Mouse (Mus musculus): ENCODE data around the gene Olfr76. TPM values are rescaled to one million over a fixed set of nuclear protein-coding genes. Genes with fewer than 3 reads are reported as not detected.
"Not testable (repeated sequence)": the region's sequence is repeated elsewhere in the genome, so short reads cannot be mapped to it uniquely, and the experiment has no call there.

Gene Olfr76
- total and polyA plus RNA-seq, 3 experiments: 0.33 TPM; not detected in 2

- H3K9me3 ChIP-seq (replicated peaks): no peaks in the 10 kb centered on the region
- no peaks in the 10 kb centered on the region for H3K36me3 ChIP-seq (replicated peaks)
- H3K4me1 ChIP-seq (ENCODE audit: insufficient read depth, low read depth, low read length): no peaks in the 10 kb centered on the region
- no peak overlapping the region for H3K4me3 ChIP-seq (ENCODE audit: low read depth, low read length)
- ATAC-seq (ENCODE audit: extremely low read depth, insufficient number of reproducible peaks, low FRiP score, poor library complexity, severe bottlenecking) (no peak), DNase-seq (ENCODE audit: low spot score) (no peak)
- no peak for TF ChIP-seq CTCF (IDR thresholded peaks at IDR 0.05; ENCODE audit: low read depth, low read length)
- TF ChIP-seq GATA1 (IDR thresholded peaks at IDR 0.05; ENCODE audit: borderline replicate concordance, low read length): no peak
- TF ChIP-seq POLR2AphosphoS5 (IDR thresholded peaks at IDR 0.05; ENCODE audit: insufficient replicate concordance, low read depth, low read length): no peak
- TF ChIP-seq GATA2 (IDR thresholded peaks at IDR 0.05; ENCODE audit: borderline replicate concordance, low read depth, low read length): no peak
- no peak for TF ChIP-seq TAL1 (conservative IDR thresholded peaks at IDR 0.05; ENCODE audit: low read depth, low read length)
- no peaks in the 10 kb centered on the region for H3K27me3 ChIP-seq (ENCODE audit: insufficient read depth, low read length)
These were observed 9.2 kb downstream of the Olfr76 start for GRCm38 (mm10) chr19:12113807-12114206.

- Histone ChIP-seq H3K4me1 (ENCODE audit: insufficient read depth, low read depth, low read length) (no peaks in the 10 kb centered on the region), H3K27me3 (ENCODE audit: insufficient read depth, low read length) (no peaks in the 10 kb centered on the region), H3K4me3 (ENCODE audit: low read depth, low read length) (no peak overlapping the region), H3K36me3 (replicated peaks) (no peaks in the 10 kb centered on the region), H3K9me3 (replicated peaks) (no peaks in the 10 kb centered on the region)
- TF ChIP-seq GATA2 (IDR thresholded peaks at IDR 0.05; ENCODE audit: borderline replicate concordance, low read depth, low read length): no peak
- TF ChIP-seq POLR2AphosphoS5 (IDR thresholded peaks at IDR 0.05; ENCODE audit: insufficient replicate concordance, low read depth, low read length): no peak
- TF ChIP-seq TAL1 (conservative IDR thresholded peaks at IDR 0.05; ENCODE audit: low read depth, low read length): no peak
- TF ChIP-seq CTCF (IDR thresholded peaks at IDR 0.05; ENCODE audit: low read depth, low read length): no peak
- TF ChIP-seq GATA1 (IDR thresholded peaks at IDR 0.05; ENCODE audit: borderline replicate concordance, low read length): no peak
- DNase-seq (ENCODE audit: low spot score): no peak
- no peak for ATAC-seq (ENCODE audit: extremely low read depth, insufficient number of reproducible peaks, low FRiP score, poor library complexity, severe bottlenecking)
These were observed 18.5 kb downstream of the Olfr76 start for GRCm38 (mm10) chr19:12104541-12104940.

DNA sequence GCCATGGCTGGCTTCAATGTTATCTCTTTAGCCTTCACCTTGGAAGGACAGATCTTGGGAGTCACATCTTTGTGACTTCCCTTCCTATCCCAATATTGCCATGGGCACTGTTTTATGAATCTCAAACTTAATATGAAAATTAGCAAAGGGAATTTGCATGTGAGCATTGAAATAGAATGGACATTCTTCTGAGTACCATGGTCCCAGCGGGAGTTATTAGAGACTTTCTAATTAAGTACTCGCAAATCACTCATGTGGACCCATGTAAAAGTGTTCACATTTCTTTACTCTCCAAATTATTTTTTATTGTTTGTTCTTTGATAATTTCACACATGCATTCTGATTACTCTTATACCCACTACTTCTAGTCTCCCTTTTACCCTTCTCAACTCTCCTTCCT, 19.8 kb downstream of the Olfr76 start, which contains the start of gene Olfr1427:
Gene Olfr1427 (minus strand): TSS at position 101 of the 400 bp plus-strand sequence.
- Histone ChIP-seq H3K27me3 (ENCODE audit: insufficient read depth, low read length) (no peaks in the 10 kb centered on the region), H3K4me3 (ENCODE audit: low read depth, low read length) (no peak within 1 kb of the TSS), H3K9me3 (replicated peaks) (no peaks in the 10 kb centered on the region), H3K4me1 (ENCODE audit: insufficient read depth, low read depth, low read length) (no peaks in the 10 kb centered on the region), H3K36me3 (replicated peaks) (no peaks in the 10 kb centered on the region)
- no peak for TF ChIP-seq GATA2 (IDR thresholded peaks at IDR 0.05; ENCODE audit: borderline replicate concordance, low read depth, low read length)
- TF ChIP-seq GATA1 (IDR thresholded peaks at IDR 0.05; ENCODE audit: borderline replicate concordance, low read length): no peak
- no peak for TF ChIP-seq POLR2AphosphoS5 (IDR thresholded peaks at IDR 0.05; ENCODE audit: insufficient replicate concordance, low read depth, low read length)
- no peak for TF ChIP-seq TAL1 (conservative IDR thresholded peaks at IDR 0.05; ENCODE audit: low read depth, low read length)
- TF ChIP-seq CTCF (IDR thresholded peaks at IDR 0.05; ENCODE audit: low read depth, low read length): no peak
- DNase-seq (ENCODE audit: low spot score): no peak
- ATAC-seq (ENCODE audit: extremely low read depth, insufficient number of reproducible peaks, low FRiP score, poor library complexity, severe bottlenecking): no peak

DNA sequence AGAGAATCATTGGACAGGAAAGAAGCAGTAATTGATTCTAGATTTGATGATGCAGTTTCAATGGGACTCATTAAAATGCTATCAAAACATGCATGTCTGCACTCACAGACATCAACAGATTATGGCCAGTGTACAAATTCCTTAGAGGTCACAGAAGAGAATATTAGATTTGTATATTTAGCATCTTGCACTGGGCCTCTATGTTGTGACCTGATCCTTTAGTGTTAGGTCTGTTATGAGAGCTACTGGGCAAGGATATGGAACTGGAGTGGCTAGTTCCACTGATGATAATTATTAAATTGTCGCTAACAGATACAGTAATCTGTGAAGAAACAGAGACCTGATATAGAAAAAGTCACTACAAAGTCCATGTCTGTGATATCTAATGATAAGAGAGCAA, 31.1 kb downstream of the Olfr76 start, which contains the start of gene Olfr1426:
Gene Olfr1426 (minus strand): TSS at position 101 of the 400 bp plus-strand sequence.
- Histone ChIP-seq H3K4me1 (ENCODE audit: insufficient read depth, low read depth, low read length) (no peaks in the 10 kb centered on the region), H3K9me3 (replicated peaks) (no peaks in the 10 kb centered on the region), H3K27me3 (ENCODE audit: insufficient read depth, low read length) (no peaks in the 10 kb centered on the region), H3K4me3 (ENCODE audit: low read depth, low read length) (no peak within 1 kb of the TSS), H3K36me3 (replicated peaks) (no peaks in the 10 kb centered on the region)
- no peak for DNase-seq (ENCODE audit: low spot score)
- TF ChIP-seq GATA2 (IDR thresholded peaks at IDR 0.05; ENCODE audit: borderline replicate concordance, low read depth, low read length) (no peak), GATA1 (IDR thresholded peaks at IDR 0.05; ENCODE audit: borderline replicate concordance, low read length) (no peak), TAL1 (conservative IDR thresholded peaks at IDR 0.05; ENCODE audit: low read depth, low read length) (no peak), CTCF (IDR thresholded peaks at IDR 0.05; ENCODE audit: low read depth, low read length) (no peak), POLR2AphosphoS5 (IDR thresholded peaks at IDR 0.05; ENCODE audit: insufficient replicate concordance, low read depth, low read length) (no peak)
- no peak for ATAC-seq (ENCODE audit: extremely low read depth, insufficient number of reproducible peaks, low FRiP score, poor library complexity, severe bottlenecking)

GRCm38 (mm10) chr19:12077631-12078030, 45.4 kb downstream of the Olfr76 start, which contains the start of gene Olfr1425:
Olfr1425 (minus strand) TSS chr19:12077731.
- not testable (repeated sequence) for H3K27me3 ChIP-seq (ENCODE audit: insufficient read depth, low read length); H3K9me3 ChIP-seq (replicated peaks); H3K4me3 ChIP-seq (ENCODE audit: low read depth, low read length); H3K36me3 ChIP-seq (replicated peaks); DNase-seq (ENCODE audit: low spot score); ATAC-seq (ENCODE audit: extremely low read depth, insufficient number of reproducible peaks, low FRiP score, poor library complexity, severe bottlenecking); H3K4me1 ChIP-seq (ENCODE audit: insufficient read depth, low read depth, low read length)

DNA sequence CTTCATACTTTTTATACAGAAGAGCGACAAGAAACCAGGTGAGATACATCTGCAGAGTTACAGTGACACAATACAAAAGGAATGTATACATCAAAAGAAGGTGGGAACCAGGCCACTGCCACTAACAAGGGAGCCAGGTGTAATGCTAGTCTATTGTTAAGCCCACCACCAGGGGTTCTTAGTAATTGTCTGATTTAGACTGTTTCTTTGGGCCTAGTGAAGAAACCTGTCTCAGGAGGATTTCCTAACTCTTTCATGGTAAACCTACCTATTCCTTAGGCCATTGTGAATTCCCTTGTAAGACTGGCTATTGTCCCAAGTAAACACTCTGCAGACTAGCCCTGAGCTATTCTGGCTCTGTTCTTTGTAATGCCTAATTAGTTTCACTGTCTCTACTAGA, 53.5 kb downstream of the Olfr76 start:
- not testable (repeated sequence) for DNase-seq (ENCODE audit: low spot score); H3K4me1 ChIP-seq (ENCODE audit: insufficient read depth, low read depth, low read length); ATAC-seq (ENCODE audit: extremely low read depth, insufficient number of reproducible peaks, low FRiP score, poor library complexity, severe bottlenecking); H3K4me3 ChIP-seq (ENCODE audit: low read depth, low read length); H3K36me3 ChIP-seq (replicated peaks); H3K27me3 ChIP-seq (ENCODE audit: insufficient read depth, low read length); H3K9me3 ChIP-seq (replicated peaks)

Other genes starting within 250 kb of the Olfr76 start
- not detected in 2 replicates for gene Olfr1419, start 248.1 kb downstream of the Olfr76 start, total RNA-seq (2014; fragmentation: Nextera tagmentation)
- gene Olfr1419, start 248.1 kb downstream of the Olfr76 start, total RNA-seq (2017): 0.22 TPM in 1 of 2 replicates, not detected in the other
- not detected in 2 replicates for gene Olfr1419, start 248.1 kb downstream of the Olfr76 start, polyA plus RNA-seq (2012)
- not detected in 2 replicates for gene Olfr1420, start 236.6 kb downstream of the Olfr76 start, total RNA-seq (2014; fragmentation: Nextera tagmentation)
- gene Olfr1420, start 236.6 kb downstream of the Olfr76 start, total RNA-seq (2017): 0.17 and 0.38 TPM in 2 replicates
- not detected in 2 replicates for gene Olfr1420, start 236.6 kb downstream of the Olfr76 start, polyA plus RNA-seq (2012)
- 59.4 and 65.8 TPM in 2 replicates for gene Patl1, start 210.8 kb downstream of the Olfr76 start, total RNA-seq (2014; fragmentation: Nextera tagmentation)
- 19.0 and 20.4 TPM in 2 replicates for gene Patl1, start 210.8 kb downstream of the Olfr76 start, total RNA-seq (2017)
- gene Patl1, start 210.8 kb downstream of the Olfr76 start, polyA plus RNA-seq (2012): 15.8 and 17.7 TPM in 2 replicates
- 44.8 and 50.4 TPM in 2 replicates for gene Osbp, start 157.3 kb downstream of the Olfr76 start, total RNA-seq (2014; fragmentation: Nextera tagmentation)
- gene Osbp, start 157.3 kb downstream of the Olfr76 start, total RNA-seq (2017): 28.9 and 32.1 TPM in 2 replicates
- 10.2 and 12.2 TPM in 2 replicates for gene Osbp, start 157.3 kb downstream of the Olfr76 start, polyA plus RNA-seq (2012)
- not detected in 2 replicates for gene Olfr1423, start 81.9 kb downstream of the Olfr76 start, total RNA-seq (2014; fragmentation: Nextera tagmentation)
- gene Olfr1423, start 81.9 kb downstream of the Olfr76 start, total RNA-seq (2017): 0.05 and 0.12 TPM in 2 replicates
- gene Olfr1423, start 81.9 kb downstream of the Olfr76 start, polyA plus RNA-seq (2012): not detected in 2 replicates
- not detected in 2 replicates for gene Olfr1424, start 60.5 kb downstream of the Olfr76 start, total RNA-seq (2014; fragmentation: Nextera tagmentation)
- gene Olfr1424, start 60.5 kb downstream of the Olfr76 start, total RNA-seq (2017): not detected in 2 replicates
- not detected in 2 replicates for gene Olfr1424, start 60.5 kb downstream of the Olfr76 start, polyA plus RNA-seq (2012)
- not detected in 2 replicates for gene Olfr1425, start 45.5 kb downstream of the Olfr76 start, total RNA-seq (2014; fragmentation: Nextera tagmentation)
- 0.17 and 0.44 TPM in 2 replicates for gene Olfr1425, start 45.5 kb downstream of the Olfr76 start, total RNA-seq (2017)
- not detected in 2 replicates for gene Olfr1425, start 45.5 kb downstream of the Olfr76 start, polyA plus RNA-seq (2012)
- gene Olfr1426, start 31.2 kb downstream of the Olfr76 start, total RNA-seq (2014; fragmentation: Nextera tagmentation): not detected in 2 replicates
- gene Olfr1426, start 31.2 kb downstream of the Olfr76 start, total RNA-seq (2017): 0.11 and 0.12 TPM in 2 replicates
- not detected in 2 replicates for gene Olfr1426, start 31.2 kb downstream of the Olfr76 start, polyA plus RNA-seq (2012)
- gene Olfr1427, start 19.9 kb downstream of the Olfr76 start, total RNA-seq (2014; fragmentation: Nextera tagmentation): not detected in 2 replicates
- gene Olfr1427, start 19.9 kb downstream of the Olfr76 start, total RNA-seq (2017): 0.05 TPM in 1 of 2 replicates, not detected in the other
- gene Olfr1427, start 19.9 kb downstream of the Olfr76 start, polyA plus RNA-seq (2012): not detected in 2 replicates
- not detected in 2 replicates for gene Olfr1428, start 7.3 kb downstream of the Olfr76 start, total RNA-seq (2014; fragmentation: Nextera tagmentation)
- 0.12 and 0.22 TPM in 2 replicates for gene Olfr1428, start 7.3 kb downstream of the Olfr76 start, total RNA-seq (2017)
- not detected in 2 replicates for gene Olfr1428, start 7.3 kb downstream of the Olfr76 start, polyA plus RNA-seq (2012)
- gene Olfr1555-ps1, start 46.9 kb upstream of the Olfr76 start, total RNA-seq (2014; fragmentation: Nextera tagmentation): not detected in 2 replicates
- 0.11 TPM in 1 of 2 replicates, not detected in the other for gene Olfr1555-ps1, start 46.9 kb upstream of the Olfr76 start, total RNA-seq (2017)
- gene Olfr1555-ps1, start 46.9 kb upstream of the Olfr76 start, polyA plus RNA-seq (2012): not detected in 2 replicates
- not detected in 2 replicates for gene Olfr1431, start 77.4 kb upstream of the Olfr76 start, total RNA-seq (2014; fragmentation: Nextera tagmentation)
- 0.12 and 0.16 TPM in 2 replicates for gene Olfr1431, start 77.4 kb upstream of the Olfr76 start, total RNA-seq (2017)
- not detected in 2 replicates for gene Olfr1431, start 77.4 kb upstream of the Olfr76 start, polyA plus RNA-seq (2012)
- gene Olfr1432, start 109.4 kb upstream of the Olfr76 start, total RNA-seq (2014; fragmentation: Nextera tagmentation): not detected in 2 replicates
- 0.12 and 0.38 TPM in 2 replicates for gene Olfr1432, start 109.4 kb upstream of the Olfr76 start, total RNA-seq (2017)
- gene Olfr1432, start 109.4 kb upstream of the Olfr76 start, polyA plus RNA-seq (2012): not detected in 2 replicates
- gene Olfr262, start 118.5 kb upstream of the Olfr76 start, total RNA-seq (2014; fragmentation: Nextera tagmentation): not detected in 2 replicates
- gene Olfr262, start 118.5 kb upstream of the Olfr76 start, total RNA-seq (2017): 0.11 TPM in 1 of 2 replicates, not detected in the other
- gene Olfr262, start 118.5 kb upstream of the Olfr76 start, polyA plus RNA-seq (2012): not detected in 2 replicates
- gene Olfr235, start 137.8 kb upstream of the Olfr76 start, total RNA-seq (2014; fragmentation: Nextera tagmentation): not detected in 2 replicates
- 0.06 and 0.22 TPM in 2 replicates for gene Olfr235, start 137.8 kb upstream of the Olfr76 start, total RNA-seq (2017)
- not detected in 2 replicates for gene Olfr235, start 137.8 kb upstream of the Olfr76 start, polyA plus RNA-seq (2012)
- not detected in 2 replicates for gene Olfr1434, start 156.7 kb upstream of the Olfr76 start, total RNA-seq (2014; fragmentation: Nextera tagmentation)
- 0.05 and 0.06 TPM in 2 replicates for gene Olfr1434, start 156.7 kb upstream of the Olfr76 start, total RNA-seq (2017)
- not detected in 2 replicates for gene Olfr1434, start 156.7 kb upstream of the Olfr76 start, polyA plus RNA-seq (2012)
- gene Olfr1436, start 175.9 kb upstream of the Olfr76 start, total RNA-seq (2014; fragmentation: Nextera tagmentation): not detected in 2 replicates
- gene Olfr1436, start 175.9 kb upstream of the Olfr76 start, total RNA-seq (2017): 0.22 TPM in 1 of 2 replicates, not detected in the other
- not detected in 2 replicates for gene Olfr1436, start 175.9 kb upstream of the Olfr76 start, polyA plus RNA-seq (2012)
- not detected in 2 replicates for gene Olfr1437, start 201.9 kb upstream of the Olfr76 start, total RNA-seq (2014; fragmentation: Nextera tagmentation)
- 0.17 and 0.27 TPM in 2 replicates for gene Olfr1437, start 201.9 kb upstream of the Olfr76 start, total RNA-seq (2017)
- gene Olfr1437, start 201.9 kb upstream of the Olfr76 start, polyA plus RNA-seq (2012): not detected in 2 replicates
- gene Olfr1438-ps1, start 212.7 kb upstream of the Olfr76 start, total RNA-seq (2014; fragmentation: Nextera tagmentation): not detected in 2 replicates
- gene Olfr1438-ps1, start 212.7 kb upstream of the Olfr76 start, total RNA-seq (2017): 0.06 and 0.11 TPM in 2 replicates
- gene Olfr1438-ps1, start 212.7 kb upstream of the Olfr76 start, polyA plus RNA-seq (2012): not detected in 2 replicates

Data from G1E (cell line).